35 mouse cellular contexts compared by ENCODE assay signal in the genomic region with DNA sequence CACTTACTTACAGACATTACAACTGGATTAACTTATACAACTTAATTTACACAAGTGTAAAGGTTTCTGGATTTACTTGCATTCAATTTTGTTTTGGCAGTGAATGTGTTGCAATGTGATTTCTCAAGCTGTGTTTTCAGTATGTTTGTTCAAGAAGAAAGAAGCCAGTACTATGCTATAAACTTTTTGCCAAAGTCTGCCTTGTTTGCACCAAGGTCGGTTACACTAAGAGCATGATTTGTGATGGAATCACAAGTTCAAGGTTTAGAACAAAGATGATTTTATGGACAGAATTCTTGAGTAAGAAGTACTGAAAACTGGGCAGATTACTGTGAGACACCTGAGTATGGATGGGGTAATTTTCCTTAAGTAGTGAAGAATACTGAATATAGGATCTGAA.
"Had no signal": no experiment of that assay in that cellular context is flagged by ENCODE, and none has a peak within 500 bp of the region (broad histone marks: within the 10 kb centered on the region; RNA-seq: fewer than 3 reads in every experiment).

No protein-coding gene starts in this region.

- H3K4me2 ChIP-seq: heart, embryonic 11.5 days; heart, embryonic 12.5 days; heart, embryonic 13.5 days; heart, embryonic 15.5 days; hindbrain, embryonic 12.5 days; hindbrain, embryonic 13.5 days; hindbrain, embryonic 14.5 days; hindbrain, embryonic 15.5 days; intestine, embryonic 15.5 days; kidney, embryonic 15.5 days had no signal

- H3K27me3 ChIP-seq: heart, embryonic 12.5 days; heart, embryonic 13.5 days; heart, embryonic 15.5 days; hindbrain, embryonic 12.5 days; hindbrain, embryonic 13.5 days; hindbrain, embryonic 15.5 days; intestine, embryonic 15.5 days; kidney, embryonic 15.5 days had no signal

- H3K9me3 ChIP-seq: heart, embryonic 12.5 days; heart, embryonic 13.5 days; heart, embryonic 15.5 days; hindbrain, embryonic 12.5 days; hindbrain, embryonic 13.5 days; hindbrain, embryonic 15.5 days; intestine, embryonic 15.5 days; kidney, embryonic 15.5 days had no signal

- H3K27ac ChIP-seq: heart, embryonic 13.5 days; heart, embryonic 15.5 days; hindbrain, embryonic 10.5 days; hindbrain, embryonic 12.5 days; hindbrain, embryonic 13.5 days; hindbrain, embryonic 14.5 days; hindbrain, embryonic 15.5 days; hindbrain, postnatal 0 days; intestine, embryonic 15.5 days; kidney, embryonic 15.5 days; kidney, postnatal 0 days; layer of hippocampus, adult 2 months; left cerebral cortex, adult 2 months had no signal

- H3K4me3 ChIP-seq: heart, embryonic 12.5 days; heart, embryonic 13.5 days; heart, embryonic 15.5 days; hindbrain, embryonic 10.5 days; hindbrain, embryonic 12.5 days; hindbrain, embryonic 13.5 days; hindbrain, embryonic 15.5 days; intestine, embryonic 15.5 days; kidney, embryonic 15.5 days; layer of hippocampus, adult 2 months; left cerebral cortex, adult 2 months had no signal

- H3K4me1 ChIP-seq: heart, embryonic 12.5 days; heart, embryonic 13.5 days; heart, embryonic 15.5 days; hindbrain, embryonic 10.5 days; hindbrain, embryonic 12.5 days; hindbrain, embryonic 13.5 days; hindbrain, embryonic 15.5 days; intestine, embryonic 15.5 days; kidney, embryonic 15.5 days had no signal

- H3K36me3 ChIP-seq: heart, embryonic 12.5 days; heart, embryonic 13.5 days; heart, embryonic 15.5 days; hindbrain, embryonic 10.5 days; hindbrain, embryonic 12.5 days; hindbrain, embryonic 13.5 days; hindbrain, embryonic 15.5 days; intestine, embryonic 15.5 days; kidney, embryonic 15.5 days had no signal

- ATAC-seq: hindbrain, embryonic 16.5 days; hindbrain, postnatal 0 days; inflammation-experienced regulatory T-cells, adult 6 months; intestine, embryonic 15.5 days; intestine, embryonic 16.5 days; intestine, postnatal 0 days had no signal

- H3K9ac ChIP-seq: heart, embryonic 12.5 days; heart, embryonic 13.5 days; heart, embryonic 15.5 days; hindbrain, embryonic 12.5 days; hindbrain, embryonic 13.5 days; hindbrain, embryonic 14.5 days; hindbrain, embryonic 15.5 days; intestine, embryonic 15.5 days; kidney, embryonic 15.5 days had no signal

- DNase-seq: heart, postnatal 10 days; heart, postnatal 14 days; heart, postnatal 36 days; heart, postnatal 4 days; kidney, adult 11 months; kidney, adult 18-20 months; kidney, adult 2 months; kidney, adult 8-10 months; kidney, adult 9 months; kidney, postnatal 10 days; kidney, postnatal 14 days; kidney, postnatal 25 days; kidney, postnatal 36 days; kidney, postnatal 4 days; layer of hippocampus, adult 9-11 months; layer of hippocampus, postnatal 36 days had no signal
